Mouse (Mus musculus) neutrophil, adult 65 days (primary cell): ENCODE results near the gene Olfr38. TPM values are rescaled to one million over a fixed set of nuclear protein-coding genes. Genes with fewer than 3 reads are reported as not detected.

Experiments
- total RNA-seq: library from RNA; stranded (reverse); gene quantifications from 2 replicates; pipeline ENCODE4 v1.2.4, GENCODE M21; 2023

Gene Olfr38
- not detected in 2 replicates for total RNA-seq

GRCm38 (mm10) chr6:42756104-42756503, at the start of gene Olfr38:
Gene Olfr38 (plus strand): TSS chr6:42756404.

GRCm38 (mm10) chr6:42709291-42710211, 46.7 kb upstream of the Olfr38 start, which contains the start of gene Tcaf1:
Gene Tcaf1 (minus strand): TSS chr6:42710088.

GRCm38 (mm10) chr6:42739071-42739470, 17.1 kb upstream of the Olfr38 start, which contains the start of gene Olfr453:
Gene Olfr453 (plus strand): TSS chr6:42739371.

GRCm38 (mm10) chr6:42784793-42785192, 28.6 kb downstream of the Olfr38 start, which contains the start of gene Olfr452:
Gene Olfr452 (plus strand): TSS chr6:42785093.

GRCm38 (mm10) chr6:42811639-42812038, 55.4 kb downstream of the Olfr38 start, which contains the start of gene Olfr450:
Gene Olfr450 (plus strand): TSS chr6:42811939.

Other genes starting within 250 kb of the Olfr38 start
- not detected in 2 replicates for gene Olfr455, start 208.8 kb upstream of the Olfr38 start, total RNA-seq
- not detected in 2 replicates for gene Tcaf3, start 158.7 kb upstream of the Olfr38 start, total RNA-seq
- gene Tcaf2, start 111.2 kb upstream of the Olfr38 start, total RNA-seq: 0.22 TPM in 1 of 2 replicates, not detected in the other
- gene Tcaf1, start 46.3 kb upstream of the Olfr38 start, total RNA-seq: not detected in 2 replicates
- not detected in 2 replicates for gene Olfr453, start 17.0 kb upstream of the Olfr38 start, total RNA-seq
- not detected in 2 replicates for gene Olfr452, start 28.7 kb downstream of the Olfr38 start, total RNA-seq
- not detected in 2 replicates for gene Olfr450, start 55.5 kb downstream of the Olfr38 start, total RNA-seq
- gene Olfr449, start 78.0 kb downstream of the Olfr38 start, total RNA-seq: not detected in 2 replicates
- not detected in 2 replicates for gene Olfr448, start 134.0 kb downstream of the Olfr38 start, total RNA-seq
- not detected in 2 replicates for gene Olfr447, start 152.5 kb downstream of the Olfr38 start, total RNA-seq
- gene Olfr446, start 165.0 kb downstream of the Olfr38 start, total RNA-seq: not detected in 2 replicates
- gene Olfr444, start 192.7 kb downstream of the Olfr38 start, total RNA-seq: not detected in 2 replicates